Mouse (Mus musculus) B cell, adult 62 days (primary cell): ENCODE data around the gene Parp11. TPM values are rescaled to one million over a fixed set of nuclear protein-coding genes. Genes with fewer than 3 reads are reported as not detected.

Experiments used
- total RNA-seq: library from RNA; stranded (reverse); gene quantifications from 4 replicates; pipeline ENCODE4 v1.2.4, GENCODE M21; 2023

Gene Parp11
- 57.8 to 62.5 TPM (median 59.1 TPM) in 4 replicates for total RNA-seq

GRCm38 (mm10) chr6:127446436-127446890 lies at the start of gene Parp11:
Gene Parp11, plus strand, starts transcription at chr6:127446840.

Other genes starting within 250 kb of the Parp11 start
- 9.6 to 10.6 TPM (median 10.0 TPM) in 4 replicates for gene Cracr2a, start 114.5 kb downstream of the Parp11 start, total RNA-seq